Mouse (Mus musculus) liver, embryonic 11.5 days (tissue): ENCODE results near the gene Bcl7b. TPM values are rescaled to one million over a fixed set of nuclear protein-coding genes. Genes with fewer than 3 reads are reported as not detected.
"Not testable (repeated sequence)": the region's sequence is repeated elsewhere in the genome, so short reads cannot be mapped to it uniquely, and the experiment has no call there.

Experiments used
- ATAC-seq: fragments of 200-750 bp; cut with Nextera tagmentation; replicated peaks from 2 replicates; pipeline ENCODE4 v1.8.0; 2017; ENCODE audit warnings: moderate number of reproducible peaks, mild to moderate bottlenecking, moderate TSS enrichment, moderate library complexity; ENCODE audit not compliant: low FRiP score
- DNase-seq: peaks from one replicate; pipeline ENCODE4 v3.0.0-alpha.2; 2017; ENCODE audit warnings: low spot score
- H3K27ac ChIP-seq: fragments of 300-500 bp; sonication (generic); 2 replicates; pipeline ENCODE4 v1.5.1; 2014; ENCODE audit warnings: mild to moderate bottlenecking, low read depth, low read length, control low read depth
- H3K27me3 ChIP-seq: fragments of 300-500 bp; sonication (generic); replicated peaks from 2 replicates; pipeline ENCODE4 v1.6.1; 2014; ENCODE audit warnings: low read length, mixed read lengths; ENCODE audit not compliant: control insufficient read depth, insufficient read depth
- H3K36me3 ChIP-seq: fragments of 300-500 bp; sonication (generic); 2 replicates; pipeline ENCODE4 v1.6.1; 2014; ENCODE audit warnings: mild to moderate bottlenecking, low read length, moderate library complexity, mixed read lengths; ENCODE audit not compliant: control insufficient read depth, insufficient read depth
- H3K4me1 ChIP-seq: fragments of 300-500 bp; sonication (generic); replicated peaks from 2 replicates; pipeline ENCODE4 v1.6.1; 2014; ENCODE audit warnings: low read length, mixed read lengths; ENCODE audit not compliant: control insufficient read depth, insufficient read depth
- H3K4me2 ChIP-seq: fragments of 300-500 bp; sonication (generic); 2 replicates; pipeline ENCODE4 v1.6.1; 2014; ENCODE audit warnings: mild to moderate bottlenecking, control low read depth, moderate library complexity
- H3K4me3 ChIP-seq: fragments of 300-500 bp; sonication (generic); 2 replicates; pipeline ENCODE4 v1.5.1; 2014; ENCODE audit warnings: low read depth, low read length, control low read depth
- H3K9ac ChIP-seq: fragments of 300-500 bp; sonication (generic); 2 replicates; pipeline ENCODE4 v1.6.1; 2014; ENCODE audit warnings: low read depth, low read length, control low read depth
- H3K9me3 ChIP-seq: fragments of 300-500 bp; sonication (generic); 2 replicates; pipeline ENCODE4 v1.6.1; 2016; ENCODE audit warnings: low read length, inconsistent platforms, mixed read lengths; ENCODE audit not compliant: control insufficient read depth
- WGBS: fragments of 180-500 bp; shearing (Covaris S2); extraction: QIAGEN DNeasy Blood & Tissue Kit; methylation state at CpG from one replicate; pipeline ENCODE4 v1.1.7; 2014; 5-methylcytosine and 5-hydroxymethylcytosine counted together
- microRNA-seq: library from miRNA; unstranded; fragments of <30 nt; microRNA quantifications from one replicate; pipeline ENCODE4, GENCODE M21; 2017; ENCODE audit warnings: borderline number of aligned reads
- polyA plus RNA-seq: library from polyadenylated mRNA; unstranded; fragments of >200 nt; fragmentation: Nextera tagmentation; extraction: Ambion mirVana; gene quantifications from 2 replicates; pipeline ENCODE4 v1.2.1, GENCODE M21; 2014

Bcl7b gene
- polyA plus RNA-seq, 1 experiment from 2014 or later: 52.9 TPM

GRCm38 (mm10) chr5:135208197-135208596, 40.1 kb downstream of the Bcl7b start:
- Histone ChIP-seq H3K4me2 (no peak overlapping the region), H3K27ac (no peak overlapping the region), H3K36me3 (peaks cover 59% of the 10 kb centered on the region), H3K9me3 (no peaks in the 10 kb centered on the region), H3K27me3 (no peaks in the 10 kb centered on the region), H3K9ac (no peak overlapping the region), H3K4me3 (no peak overlapping the region), H3K4me1 (no peaks in the 10 kb centered on the region)
- DNase-seq (no peak), ATAC-seq (no peak)
- WGBS: 90% methylated on average over 1 of the region's 1 CpGs

- WGBS: 87% methylated on average over 6 of the region's 6 CpGs
- Histone ChIP-seq H3K36me3 (peaks cover 73% of the 10 kb centered on the region), H3K4me1 (no peaks in the 10 kb centered on the region), H3K9ac (no peak overlapping the region), H3K4me2 (no peak overlapping the region), H3K27me3 (no peaks in the 10 kb centered on the region), H3K4me3 (no peak overlapping the region), H3K9me3 (no peaks in the 10 kb centered on the region), H3K27ac (no peak overlapping the region)
- DNase-seq (no peak), ATAC-seq (no peak)
Measured at GRCm38 (mm10) chr5:135216871-135217270, 48.8 kb downstream of the Bcl7b start.

GRCm38 (mm10) chr5:135220941-135221340, 52.9 kb downstream of the Bcl7b start:
- H3K9me3 ChIP-seq: no peaks in the 10 kb centered on the region
- ATAC-seq (no peak), DNase-seq (no peak)
- no peak overlapping the region for H3K9ac ChIP-seq
- H3K4me1 ChIP-seq: no peaks in the 10 kb centered on the region
- no peaks in the 10 kb centered on the region for H3K27me3 ChIP-seq
- peaks cover 75% of the 10 kb centered on the region for H3K36me3 ChIP-seq
- H3K4me2 ChIP-seq: no peak overlapping the region
- no peak overlapping the region for H3K4me3 ChIP-seq
- no peak overlapping the region for H3K27ac ChIP-seq

GRCm38 (mm10) chr5:135222066-135222465, 54.0 kb downstream of the Bcl7b start:
- DNase-seq (no peak), ATAC-seq (no peak)
- Histone ChIP-seq H3K27me3 (no peaks in the 10 kb centered on the region), H3K9ac (no peak overlapping the region), H3K4me3 (no peak overlapping the region), H3K4me2 (no peak overlapping the region), H3K36me3 (peaks cover 74% of the 10 kb centered on the region), H3K27ac (no peak overlapping the region), H3K9me3 (no peaks in the 10 kb centered on the region), H3K4me1 (no peaks in the 10 kb centered on the region)
- WGBS: 92% methylated on average over 7 of the region's 7 CpGs

- 95% methylated on average over 3 of the region's 3 CpGs for WGBS
- Histone ChIP-seq H3K4me1 (no peaks in the 10 kb centered on the region), H3K4me3 (no peak overlapping the region), H3K36me3 (peaks cover 66% of the 10 kb centered on the region), H3K27me3 (no peaks in the 10 kb centered on the region), H3K27ac (no peak overlapping the region), H3K9me3 (no peaks in the 10 kb centered on the region), H3K4me2 (no peak overlapping the region), H3K9ac (no peak overlapping the region)
- ATAC-seq (no peak), DNase-seq (no peak)
Measured at GRCm38 (mm10) chr5:135224169-135224568, 56.1 kb downstream of the Bcl7b start.

- H3K27ac ChIP-seq, H3K4me3 ChIP-seq, H3K27me3 ChIP-seq, H3K9ac ChIP-seq, ATAC-seq, H3K4me1 ChIP-seq, DNase-seq, H3K4me2 ChIP-seq, H3K9me3 ChIP-seq: not testable (repeated sequence)
- peaks cover 62% of the 10 kb centered on the region for H3K36me3 ChIP-seq
- 91% methylated on average over 4 of the region's 4 CpGs for WGBS
Measured at GRCm38 (mm10) chr5:135225879-135226278, 57.8 kb downstream of the Bcl7b start.

GRCm38 (mm10) chr5:135230186-135230585, 62.1 kb downstream of the Bcl7b start:
- Histone ChIP-seq H3K4me3 (no peak overlapping the region), H3K4me2 (no peak overlapping the region), H3K9me3 (no peaks in the 10 kb centered on the region), H3K36me3 (peaks cover 64% of the 10 kb centered on the region), H3K9ac (no peak overlapping the region), H3K27me3 (no peaks in the 10 kb centered on the region), H3K27ac (no peak overlapping the region), H3K4me1 (no peaks in the 10 kb centered on the region)
- ATAC-seq: no peak
- DNase-seq: no peak
- WGBS: 91% methylated on average over 4 of the region's 4 CpGs

Small RNAs within 50 kb of the gene (microRNA-seq; reads per million reads assigned to microRNA genes)
- gene Gm25315: not detected

Other genes with a start within 250 kb of the Bcl7b start
- 9.1 and 11.4 TPM in 2 replicates for gene Mettl27, start 235.9 kb upstream of the Bcl7b start, polyA plus RNA-seq
- 3.1 and 3.7 TPM in 2 replicates for gene Cldn4, start 221.3 kb upstream of the Bcl7b start, polyA plus RNA-seq
- gene Cldn3, start 182.1 kb upstream of the Bcl7b start, polyA plus RNA-seq: 2.0 and 2.2 TPM in 2 replicates
- 64.9 and 71.1 TPM in 2 replicates for gene Abhd11, start 159.1 kb upstream of the Bcl7b start, polyA plus RNA-seq
- gene Stx1a, start 144.8 kb upstream of the Bcl7b start, polyA plus RNA-seq: 6.2 and 6.4 TPM in 2 replicates
- gene Dnajc30, start 104.1 kb upstream of the Bcl7b start, polyA plus RNA-seq: 25.1 and 27.2 TPM in 2 replicates
- gene Bud23, start 103.3 kb upstream of the Bcl7b start, polyA plus RNA-seq: 157 and 158 TPM in 2 replicates
- 2.6 and 3.0 TPM in 2 replicates for gene Vps37d, start 90.0 kb upstream of the Bcl7b start, polyA plus RNA-seq
- 18.5 and 18.7 TPM in 2 replicates for gene Mlxipl, start 78.4 kb upstream of the Bcl7b start, polyA plus RNA-seq
- 24.6 and 29.2 TPM in 2 replicates for gene Tbl2, start 18.6 kb upstream of the Bcl7b start, polyA plus RNA-seq
- 47.2 and 50.8 TPM in 2 replicates for gene Baz1b, start 19.0 kb downstream of the Bcl7b start, polyA plus RNA-seq
- gene Fzd9, start 82.9 kb downstream of the Bcl7b start, polyA plus RNA-seq: 0.47 and 0.58 TPM in 2 replicates
- 0.40 TPM in 1 of 2 replicates, not detected in the other for gene Fkbp6, start 181.8 kb downstream of the Bcl7b start, polyA plus RNA-seq
- not detected in 2 replicates for gene Trim50, start 185.0 kb downstream of the Bcl7b start, polyA plus RNA-seq
- gene Nsun5, start 201.7 kb downstream of the Bcl7b start, polyA plus RNA-seq: 32.7 and 42.2 TPM in 2 replicates
- 18.0 and 19.7 TPM in 2 replicates for gene Pom121, start 226.3 kb downstream of the Bcl7b start, polyA plus RNA-seq